Mouse (Mus musculus): ENCODE measurements at regions not wholly inside any gene's neighbourhood (a gene's known extent, or its start where the extent isn't known, plus 50 kb on each side); places are given as distances from the start of the nearest gene placed in this dataset.

- Histone ChIP-seq H3K27me3 (no peaks in the 10 kb centered on the region), H3K4me1 (no peaks in the 10 kb centered on the region), H3K4me3 (replicated peaks) (no peak overlapping the region), H3K9ac (no peak overlapping the region), H3K9me3 (no peaks in the 10 kb centered on the region), H3K27ac (no peak overlapping the region), H3K4me2 (no peak overlapping the region), H3K36me3 (replicated peaks) (no peaks in the 10 kb centered on the region)
- 94% methylated on average over 11 of the region's 11 CpGs for WGBS
- ATAC-seq (ENCODE audit: low FRiP score), result no peak
Measured at GRCm38 (mm10) chr3:101181958-101182357, 71.9 kb upstream of the Ptgfrn start.

- H3K9me3 ChIP-seq, result no peaks in the 10 kb centered on the region
- 86% methylated on average over 6 of the region's 6 CpGs for WGBS
- H3K4me2 ChIP-seq, result no peak overlapping the region
- no peak for ATAC-seq (ENCODE audit: low FRiP score)
- no peak overlapping the region for H3K4me3 ChIP-seq (replicated peaks)
- no peak overlapping the region for H3K9ac ChIP-seq
- H3K27me3 ChIP-seq, result no peaks in the 10 kb centered on the region
- no peak overlapping the region for H3K27ac ChIP-seq
- no peaks in the 10 kb centered on the region for H3K36me3 ChIP-seq (replicated peaks)
- no peaks in the 10 kb centered on the region for H3K4me1 ChIP-seq
Measured at GRCm38 (mm10) chr3:101173954-101174353, 63.9 kb upstream of the Ptgfrn start.

GRCm38 (mm10) chr3:101170037-101171019 is 60.2 kb upstream of the Ptgfrn start:
- Histone ChIP-seq H3K27me3 (no peaks in the 10 kb centered on the region; the same call in 1 of the 2 replicates), H3K4me1 (no peaks in the 10 kb centered on the region), H3K4me3 (replicated peaks) (no peak overlapping the region), H3K9me3 (no peaks in the 10 kb centered on the region), H3K4me2 (no peak overlapping the region), H3K36me3 (replicated peaks) (no peaks in the 10 kb centered on the region), H3K27ac (no peak overlapping the region), H3K9ac (no peak overlapping the region)
- WGBS, result 91% methylated on average over 15 of the region's 15 CpGs
- ATAC-seq (ENCODE audit: low FRiP score), result no peak

GRCm38 (mm10) chr3:101167026-101167425 is 56.9 kb upstream of the Ptgfrn start:
- ATAC-seq (ENCODE audit: low FRiP score), result no peak
- H3K9ac ChIP-seq, result no peak overlapping the region
- H3K36me3 ChIP-seq (replicated peaks), result no peaks in the 10 kb centered on the region
- H3K4me3 ChIP-seq (replicated peaks), result no peak overlapping the region
- peaks cover 15% of the 10 kb centered on the region for H3K4me1 ChIP-seq
- WGBS, result 88% methylated on average over 1 of the region's 1 CpGs
- H3K27me3 ChIP-seq, result no peaks in the 10 kb centered on the region; the same call in 1 of the 2 replicates
- no peak overlapping the region for H3K4me2 ChIP-seq
- no peak overlapping the region for H3K27ac ChIP-seq
- no peaks in the 10 kb centered on the region for H3K9me3 ChIP-seq

- Histone ChIP-seq H3K4me3 (replicated peaks) (no peak overlapping the region), H3K9ac (no peak overlapping the region), H3K27ac (no peak overlapping the region), H3K4me2 (no peak overlapping the region), H3K36me3 (replicated peaks) (no peaks in the 10 kb centered on the region), H3K4me1 (peaks cover 20% of the 10 kb centered on the region), H3K9me3 (no peaks in the 10 kb centered on the region), H3K27me3 (no peaks in the 10 kb centered on the region; the same call in 1 of the 2 replicates)
- 91% methylated on average over 7 of the region's 7 CpGs for WGBS
- no peak for ATAC-seq (ENCODE audit: low FRiP score)
Measured at GRCm38 (mm10) chr3:101166580-101166979, 56.5 kb upstream of the Ptgfrn start.

GRCm38 (mm10) chr3:101165261-101165660 is 55.2 kb upstream of the Ptgfrn start:
- H3K4me3 ChIP-seq (replicated peaks), result no peak overlapping the region
- H3K27ac ChIP-seq, result no peak overlapping the region
- H3K9me3 ChIP-seq, result no peaks in the 10 kb centered on the region
- no peak overlapping the region for H3K9ac ChIP-seq
- ATAC-seq (ENCODE audit: low FRiP score), result no peak
- H3K36me3 ChIP-seq (replicated peaks), result no peaks in the 10 kb centered on the region
- 74% methylated on average over 6 of the region's 6 CpGs for WGBS
- no peak overlapping the region for H3K4me2 ChIP-seq
- peaks cover 23% of the 10 kb centered on the region for H3K4me1 ChIP-seq
- no peaks in the 10 kb centered on the region; the same call in 1 of the 2 replicates for H3K27me3 ChIP-seq

- Histone ChIP-seq H3K4me1 (peaks cover 23% of the 10 kb centered on the region), H3K9ac (no peak overlapping the region), H3K4me3 (replicated peaks) (no peak overlapping the region), H3K4me2 (no peak overlapping the region), H3K27me3 (no peaks in the 10 kb centered on the region; the same call in 1 of the 2 replicates), H3K27ac (no peak overlapping the region), H3K9me3 (no peaks in the 10 kb centered on the region), H3K36me3 (replicated peaks) (no peaks in the 10 kb centered on the region)
- WGBS, result 87% methylated on average over 5 of the region's 5 CpGs
- no peak for ATAC-seq (ENCODE audit: low FRiP score)
Measured at GRCm38 (mm10) chr3:101164771-101165170, 54.7 kb upstream of the Ptgfrn start.

GRCm38 (mm10) chr3:101163991-101164434 is 53.9 kb upstream of the Ptgfrn start:
- H3K27me3 ChIP-seq, result no peaks in the 10 kb centered on the region; the same call in 1 of the 2 replicates
- 76% methylated on average over 4 of the region's 4 CpGs for WGBS

GRCm38 (mm10) chr3:101163160-101163990 is 53.3 kb upstream of the Ptgfrn start:
- ATAC-seq (ENCODE audit: low FRiP score), result no peak
- no peak overlapping the region for H3K4me3 ChIP-seq (replicated peaks)
- H3K4me1 ChIP-seq, result peaks cover 23% of the 10 kb centered on the region
- H3K4me2 ChIP-seq, result no peak overlapping the region
- no peak overlapping the region for H3K9ac ChIP-seq
- no peaks in the 10 kb centered on the region for H3K9me3 ChIP-seq
- no peak overlapping the region for H3K27ac ChIP-seq
- no peaks in the 10 kb centered on the region for H3K27me3 ChIP-seq
- WGBS, result 45% methylated on average over 16 of the region's 16 CpGs
- no peaks in the 10 kb centered on the region for H3K36me3 ChIP-seq (replicated peaks)

More at GRCm38 (mm10) chr3:101163991-101164434, 53.9 kb upstream of the Ptgfrn start:
- H3K4me1 ChIP-seq, result peaks cover 23% of the 10 kb centered on the region
- no peak overlapping the region for H3K27ac ChIP-seq
- no peaks in the 10 kb centered on the region for H3K36me3 ChIP-seq (replicated peaks)
- H3K4me3 ChIP-seq (replicated peaks), result no peak overlapping the region
- no peaks in the 10 kb centered on the region for H3K9me3 ChIP-seq
- no peak overlapping the region for H3K9ac ChIP-seq
- no peak overlapping the region for H3K4me2 ChIP-seq
- ATAC-seq (ENCODE audit: low FRiP score), result no peak

GRCm38 (mm10) chr3:101162536-101163159 is 52.6 kb upstream of the Ptgfrn start:
- Histone ChIP-seq H3K4me1 (peaks cover 23% of the 10 kb centered on the region), H3K4me3 (replicated peaks) (no peak overlapping the region), H3K27me3 (no peaks in the 10 kb centered on the region), H3K9me3 (no peaks in the 10 kb centered on the region), H3K36me3 (replicated peaks) (no peaks in the 10 kb centered on the region), H3K4me2 (no peak overlapping the region), H3K27ac (no peak overlapping the region), H3K9ac (no peak overlapping the region)
- ATAC-seq (ENCODE audit: low FRiP score), result 0 out of 2 replicates have a peak, but pooled peaks have one; percentile 2
- 60% methylated on average over 14 of the region's 14 CpGs for WGBS

- WGBS, result 41% methylated on average over 14 of the region's 14 CpGs
- Histone ChIP-seq H3K27me3 (no peaks in the 10 kb centered on the region), H3K4me3 (replicated peaks) (no peak overlapping the region), H3K9me3 (no peaks in the 10 kb centered on the region), H3K4me2 (0 out of 2 replicates have a peak overlapping the region, but pooled peaks have one; percentile 6), H3K4me1 (peaks cover 23% of the 10 kb centered on the region), H3K9ac (no peak overlapping the region), H3K36me3 (replicated peaks) (no peaks in the 10 kb centered on the region), H3K27ac (no peak overlapping the region)
- peak; percentile 27; the same call in 1 of the 2 replicates for ATAC-seq (ENCODE audit: low FRiP score)
Measured at GRCm38 (mm10) chr3:101161941-101162531, 52.0 kb upstream of the Ptgfrn start.
